Mouse (Mus musculus) thymus, adult 2 months (tissue): ENCODE measurements around the gene Sephs2.

Experiments
- CTCF ChIP-seq: fragments of 200-500 bp; IDR thresholded peaks from 2 replicates; pipeline ENCODE4 v1.5.1; 2012; ENCODE audit warnings: mild to moderate bottlenecking, control low read depth, low read length, moderate library complexity, borderline replicate concordance; ENCODE audit not compliant: control insufficient read depth, poor library complexity, insufficient read depth; ENCODE audit errors: extremely low read depth
- POLR2A ChIP-seq: fragments of 200-500 bp; IDR thresholded peaks from 2 replicates; pipeline ENCODE4 v1.6.1; 2012; ENCODE audit warnings: mild to moderate bottlenecking, low read length, control low read depth, moderate library complexity; ENCODE audit not compliant: control insufficient read depth, poor library complexity, insufficient read depth; ENCODE audit errors: extremely low read depth

DNA sequence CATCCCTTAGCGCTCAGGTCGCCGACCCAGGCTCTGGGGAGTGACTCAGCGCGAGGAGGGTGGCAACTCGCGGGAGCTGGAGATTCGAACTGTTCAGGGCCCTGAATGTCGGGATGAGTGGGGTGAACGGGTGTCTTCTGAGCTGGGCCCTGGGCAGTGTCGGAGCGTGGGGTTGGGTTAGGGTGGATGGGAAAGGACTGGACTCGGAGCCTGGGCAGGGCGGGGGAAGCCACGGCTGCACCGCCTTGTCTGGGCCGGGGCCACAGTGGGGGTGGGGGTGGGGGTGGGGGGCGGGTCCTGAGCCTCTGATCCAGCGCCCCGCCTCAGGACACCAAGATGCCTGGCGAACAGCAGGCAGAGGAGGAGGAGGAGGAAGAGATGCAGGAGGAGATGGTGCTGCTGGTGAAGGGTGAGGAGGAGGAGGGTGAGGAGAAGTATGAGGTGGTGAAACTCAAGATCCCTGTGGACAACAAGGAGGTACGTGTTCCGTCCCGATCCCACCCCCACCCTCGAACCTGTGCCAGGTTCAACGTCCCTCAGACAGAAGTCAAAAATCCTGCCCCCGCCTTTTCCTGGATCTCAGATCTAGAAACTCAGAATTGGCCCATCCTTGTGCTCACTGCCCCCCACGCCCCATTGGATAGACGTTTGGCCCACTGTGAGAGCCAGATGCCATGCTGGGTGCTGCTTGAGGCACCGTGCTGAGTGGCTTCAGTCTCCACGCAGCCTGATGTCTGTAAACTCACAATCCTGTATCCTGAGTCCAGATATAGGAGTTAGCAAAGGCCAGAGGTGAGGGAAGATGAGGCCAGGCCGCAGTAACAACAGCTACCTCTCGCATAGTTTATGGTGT lies 29.0 kb downstream of the Sephs2 start:
- no peak for TF ChIP-seq CTCF
- TF ChIP-seq POLR2A: no peak; the same call in 1 of the 2 replicates
